Mouse (Mus musculus): ENCODE measurements around the gene Trpm8.

The Trpm8 gene

GRCm38 (mm10) chr1:88267489-88267888, 10.0 kb upstream of the Trpm8 start:
- DNase-seq = no peak

- DNase-seq = no peak
Measured at GRCm38 (mm10) chr1:88268070-88268469, 9.4 kb upstream of the Trpm8 start.

DNA sequence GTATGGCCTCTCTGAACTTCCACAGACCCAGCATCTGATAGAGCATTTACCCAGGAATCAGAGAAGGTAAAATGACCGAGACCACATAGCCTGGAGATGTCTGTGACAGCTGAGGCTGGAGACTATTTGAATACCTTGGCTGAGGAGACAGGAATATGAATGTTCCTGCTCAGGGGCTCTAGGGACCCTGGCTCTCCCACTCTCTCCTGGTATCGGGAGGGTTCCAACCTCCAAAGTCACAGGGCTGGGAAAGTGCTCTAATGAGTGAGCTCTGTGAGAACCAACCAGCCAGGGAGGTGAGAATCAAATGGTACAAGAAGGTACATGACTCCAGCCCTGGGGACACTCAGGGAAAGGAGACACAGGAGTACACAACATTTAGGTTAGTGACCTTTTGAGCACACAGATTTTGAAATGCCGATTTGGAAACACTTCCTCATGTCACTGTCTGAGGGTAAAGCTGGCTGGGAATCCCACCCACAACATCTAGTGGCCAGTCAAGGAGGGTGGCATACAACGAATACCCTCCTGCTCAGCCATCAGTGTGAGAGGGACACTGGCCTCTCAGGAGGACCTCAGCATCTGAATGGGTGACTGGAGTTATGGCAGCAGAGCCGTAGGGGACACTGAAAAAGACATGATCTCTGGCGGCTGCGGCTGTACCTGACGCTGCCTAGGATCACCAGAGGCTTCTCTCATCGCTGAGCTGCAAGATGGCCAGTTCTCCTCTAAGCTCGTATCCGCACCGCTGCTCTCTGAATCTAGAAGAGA, 7.7 kb upstream of the Trpm8 start:
- no peak for DNase-seq

- DNase-seq = no peak
Measured at GRCm38 (mm10) chr1:88272851-88273250, 4.6 kb upstream of the Trpm8 start.

DNA sequence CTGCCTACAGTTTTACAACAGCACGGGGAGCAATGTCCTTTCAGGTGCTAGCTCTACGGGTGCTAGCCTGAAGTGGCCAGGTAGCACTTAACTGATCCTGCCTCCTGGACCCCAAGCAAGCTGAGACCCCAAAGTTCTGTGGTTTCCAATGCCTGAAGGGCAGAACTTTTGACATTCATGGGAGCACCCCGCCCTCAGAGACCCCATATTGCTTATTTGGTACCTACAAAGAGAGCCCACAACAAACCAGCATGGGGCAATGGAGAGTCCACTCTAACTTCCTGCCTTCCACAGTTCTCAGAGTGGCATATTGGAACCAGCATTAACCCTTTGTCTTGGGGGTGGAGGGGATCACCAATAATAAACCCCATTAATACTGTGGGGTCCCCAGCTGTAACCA, 4.1 kb upstream of the Trpm8 start:
- no peak for DNase-seq

- DNase-seq = no peak
Measured at GRCm38 (mm10) chr1:88273832-88274231, 3.6 kb upstream of the Trpm8 start.

GRCm38 (mm10) chr1:88274371-88275077, 2.9 kb upstream of the Trpm8 start:
- DNase-seq = no peak

GRCm38 (mm10) chr1:88275078-88275680, 2.3 kb upstream of the Trpm8 start:
- no peak for DNase-seq

GRCm38 (mm10) chr1:88275698-88276523, 1.6 kb upstream of the Trpm8 start:
- DNase-seq = no peak

DNA sequence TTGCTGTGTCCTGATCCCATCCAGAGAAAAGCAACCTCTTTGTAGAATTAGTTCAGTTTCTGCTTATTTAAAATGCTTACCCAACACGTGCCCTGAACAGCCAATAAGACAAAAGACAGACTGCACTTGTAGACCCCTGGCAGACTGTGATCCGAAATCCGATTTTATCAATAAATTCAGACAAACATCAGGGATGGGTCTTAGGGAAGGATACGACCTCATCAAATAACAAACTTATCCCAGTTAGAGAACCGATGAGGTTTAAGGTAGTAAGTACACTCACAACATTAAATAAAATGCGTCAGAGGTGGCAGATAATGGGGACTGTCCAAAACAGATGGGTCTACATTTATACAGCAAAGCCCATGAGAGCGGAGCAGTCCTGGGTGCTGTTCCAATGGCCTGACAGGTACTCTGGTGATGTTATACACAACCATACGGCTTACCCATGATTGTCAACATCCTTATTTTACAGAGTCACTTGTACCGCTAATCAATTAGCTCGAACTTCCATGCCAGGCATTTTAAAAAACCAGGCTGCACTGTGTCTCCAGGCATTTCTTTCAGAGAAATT, 850 bp upstream of the Trpm8 start:
- DNase-seq = no peak

GRCm38 (mm10) chr1:88277818-88278511, 504 bp downstream of the Trpm8 start:
- peak; percentile 25 for DNase-seq

GRCm38 (mm10) chr1:88279111-88280005, 1.9 kb downstream of the Trpm8 start:
- DNase-seq = no peak

GRCm38 (mm10) chr1:88280006-88280690, 2.7 kb downstream of the Trpm8 start:
- no peak for DNase-seq

- DNase-seq = no peak
Measured at GRCm38 (mm10) chr1:88282301-88282700, 4.8 kb downstream of the Trpm8 start.

DNA sequence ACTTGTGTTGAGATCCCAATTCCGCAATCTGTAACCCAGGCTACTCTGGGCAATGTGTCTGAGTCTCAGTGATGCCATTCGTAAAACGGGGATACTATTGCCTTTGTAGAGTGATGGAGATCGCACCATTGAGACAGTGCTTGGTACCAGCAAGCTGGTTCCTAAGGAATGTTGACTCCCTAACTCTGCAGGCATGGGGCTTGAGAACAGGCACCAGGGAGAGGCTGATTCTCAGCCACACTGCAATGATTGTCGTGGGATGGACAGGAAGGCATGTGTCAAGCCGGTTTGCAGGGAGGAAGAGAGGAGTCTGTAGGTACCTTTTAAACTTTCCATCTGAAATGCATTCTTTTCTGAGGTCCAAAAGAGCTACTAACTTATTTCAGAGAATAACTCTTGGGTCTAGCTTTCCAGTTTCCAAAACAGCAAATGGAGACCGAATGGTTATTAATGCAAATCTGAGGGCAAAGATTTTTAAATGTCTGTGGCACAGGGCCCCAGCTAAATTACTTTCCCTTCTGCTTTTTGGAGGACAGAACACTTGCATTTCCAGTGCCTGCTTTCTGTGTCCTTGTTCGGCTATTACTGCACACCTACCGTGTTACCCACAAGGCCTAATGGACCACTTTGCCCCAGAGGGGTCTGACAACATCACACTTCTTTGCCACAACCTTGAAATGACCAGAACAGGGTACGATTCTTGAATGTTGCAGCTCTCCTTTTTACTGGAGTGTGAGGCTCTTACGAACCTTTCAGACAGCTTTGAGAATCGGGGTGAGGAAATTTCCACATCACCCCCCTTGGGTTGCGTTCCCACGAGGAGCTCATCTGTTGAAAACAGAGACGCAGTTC, 6.1 kb downstream of the Trpm8 start:
- no peak for DNase-seq

GRCm38 (mm10) chr1:88284228-88284945, 6.9 kb downstream of the Trpm8 start:
- DNase-seq = no peak

- DNase-seq = no peak
Measured at GRCm38 (mm10) chr1:88284946-88285320, 7.5 kb downstream of the Trpm8 start.

DNA sequence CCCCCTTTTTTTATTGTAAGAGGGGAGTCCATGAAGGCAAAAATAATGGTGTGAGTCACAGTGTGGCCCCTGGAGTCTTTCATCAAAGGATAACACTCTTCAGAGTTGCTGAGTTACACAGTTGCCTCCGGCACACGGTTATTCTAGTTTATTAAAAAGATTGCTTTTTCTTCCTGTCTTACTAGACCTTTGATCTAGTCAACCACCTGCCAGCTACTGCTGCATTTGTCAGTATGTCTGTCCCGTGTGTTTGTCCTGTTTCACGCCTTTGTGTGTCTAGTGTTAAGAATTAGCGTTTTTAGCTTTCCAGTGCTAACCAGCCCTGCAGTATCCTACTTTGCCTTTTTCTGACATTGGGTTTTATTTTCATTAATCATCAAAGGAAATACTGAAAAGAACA, 8.2 kb downstream of the Trpm8 start:
- DNase-seq = no peak
